Mouse (Mus musculus) heart, postnatal 0 days (tissue): ENCODE results near the gene Synj1. TPM values are rescaled to one million over a fixed set of nuclear protein-coding genes. Genes with fewer than 3 reads are reported as not detected.

ENCODE experiments used
- ATAC-seq: fragments of 200-750 bp; cut with Nextera tagmentation; 2 replicates; pipeline ENCODE4 v1.8.0; 2017; ENCODE audit warnings: low read depth, moderate number of reproducible peaks, moderate library complexity; ENCODE audit not compliant: insufficient read depth
- DNase-seq: peaks from one replicate; pipeline ENCODE4 v3.0.0-alpha.2; 2016; ENCODE audit warnings: low spot score
- H3K27ac ChIP-seq: fragments of 300-500 bp; sonication (generic); 2 replicates; pipeline ENCODE4 v1.5.1; 2014; ENCODE audit warnings: low read depth, mild to moderate bottlenecking
- H3K27me3 ChIP-seq: fragments of 300-500 bp; sonication (generic); 2 replicates; pipeline ENCODE4 v1.6.1; 2014; ENCODE audit warnings: low read length, mixed read lengths; ENCODE audit not compliant: control insufficient read depth, insufficient read depth
- H3K36me3 ChIP-seq: fragments of 300-500 bp; sonication (generic); replicated peaks from 2 replicates; pipeline ENCODE4 v1.6.1; 2014; ENCODE audit warnings: low read length, mixed read lengths; ENCODE audit not compliant: control insufficient read depth, insufficient read depth
- H3K4me1 ChIP-seq: fragments of 300-500 bp; sonication (generic); 2 replicates; pipeline ENCODE4 v1.6.1; 2014; ENCODE audit warnings: antibody characterized with exemption; ENCODE audit not compliant: control insufficient read depth, insufficient read depth
- H3K4me2 ChIP-seq: fragments of 300-500 bp; sonication (generic); 2 replicates; pipeline ENCODE4 v1.6.1; 2014; ENCODE audit warnings: low read depth, mild to moderate bottlenecking, low read length, moderate library complexity
- H3K4me3 ChIP-seq: fragments of 300-500 bp; sonication (generic); 2 replicates; pipeline ENCODE4 v1.5.1; 2014; ENCODE audit warnings: low read depth, low read length
- H3K9ac ChIP-seq: fragments of 300-500 bp; sonication (generic); replicated peaks from 2 replicates; pipeline ENCODE4 v1.6.1; 2014; ENCODE audit warnings: low read depth, low read length, mixed read lengths
- H3K9me3 ChIP-seq: fragments of 300-500 bp; sonication (generic); replicated peaks from 2 replicates; pipeline ENCODE4 v1.6.1; 2016; ENCODE audit warnings: low read length; ENCODE audit not compliant: control insufficient read depth
- CTCF ChIP-seq: IDR thresholded peaks from 2 replicates; pipeline ENCODE4 v1.5.1; 2016; ENCODE audit warnings: antibody characterized with exemption, control low read depth, low read depth
- EP300 ChIP-seq: IDR thresholded peaks from 2 replicates; pipeline ENCODE4 v1.6.1; 2016; ENCODE audit warnings: antibody characterized with exemption, low read depth
- WGBS: fragments of 180-500 bp; shearing (Covaris S2); extraction: QIAGEN DNeasy Blood & Tissue Kit; methylation state at CpG from one replicate; pipeline ENCODE4 v1.1.7; 2014; 5-methylcytosine and 5-hydroxymethylcytosine counted together
- polyA plus RNA-seq: library from polyadenylated mRNA; unstranded; fragments of >200 nt; fragmentation: Nextera tagmentation; extraction: Ambion mirVana; gene quantifications from 2 replicates; pipeline ENCODE4 v1.2.1, GENCODE M21; 2015
- total RNA-seq: library from RNA; depleted of rRNA; stranded (reverse); fragments of >200 nt; gene quantifications from 2 replicates; pipeline ENCODE4 v1.2.3, GENCODE M21; 2014; ENCODE audit warnings: low replicate concordance

Synj1 gene
- total and polyA plus RNA-seq, 2 experiments from 2014 or later: 8.5 to 11.8 TPM

DNA sequence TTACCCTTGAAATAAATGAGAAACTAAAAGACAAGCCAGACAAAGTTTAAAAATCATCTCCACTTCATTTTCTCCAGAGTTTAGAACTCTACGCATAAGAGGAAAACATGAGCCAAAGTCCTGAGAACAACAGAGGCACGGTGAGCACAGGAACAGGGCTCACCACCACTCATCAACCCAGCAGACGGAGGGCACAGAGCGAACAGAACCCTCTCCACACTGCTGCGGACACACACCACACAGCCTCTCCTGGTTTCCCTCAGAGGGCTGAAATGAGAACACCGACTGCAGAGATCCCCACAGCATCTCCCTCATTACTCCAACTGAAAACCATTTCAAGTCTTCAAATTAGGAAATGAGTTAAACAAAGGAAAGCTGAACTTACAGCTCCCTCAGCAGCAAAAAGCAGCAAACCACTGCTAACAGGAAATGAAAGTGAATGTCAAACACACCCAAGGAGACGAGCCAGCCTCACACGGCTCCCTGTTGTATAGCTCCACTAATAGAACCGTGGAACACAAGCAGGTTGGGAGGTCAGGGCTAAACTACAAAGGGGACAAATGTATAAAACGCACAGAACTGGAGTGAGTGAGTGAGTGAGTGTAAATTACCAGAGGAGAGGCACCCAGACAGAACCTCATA lies 9.9 kb upstream of the Synj1 start:
- Histone ChIP-seq H3K36me3 (peaks cover 90% of the 10 kb centered on the region), H3K9me3 (no peaks in the 10 kb centered on the region)

DNA sequence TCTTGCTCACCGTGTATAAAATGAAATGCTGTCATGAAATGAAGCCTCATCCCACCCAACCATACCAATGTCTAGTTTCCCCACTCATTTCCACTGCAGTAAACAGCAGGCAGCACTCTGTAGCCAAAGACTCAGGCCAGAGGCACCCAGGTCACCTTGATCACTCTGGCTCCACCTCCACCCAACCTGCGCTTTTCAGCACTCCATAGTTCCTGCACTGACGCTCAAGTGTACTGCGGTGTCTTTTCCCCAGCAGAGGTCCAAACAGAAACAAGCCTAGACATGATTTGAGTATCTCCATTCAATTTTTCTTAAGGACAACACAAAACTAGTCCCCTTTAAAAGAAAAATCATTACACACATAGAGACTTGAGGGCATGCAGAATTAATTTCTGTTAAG lies 8.4 kb upstream of the Synj1 start:
- H3K9ac ChIP-seq: no peak overlapping the region
- H3K36me3 ChIP-seq: peaks cover 89% of the 10 kb centered on the region
- H3K4me2 ChIP-seq: no peak overlapping the region
- H3K4me1 ChIP-seq: no peaks in the 10 kb centered on the region
- H3K9me3 ChIP-seq: no peaks in the 10 kb centered on the region
- 88% methylated on average over 4 of the region's 4 CpGs for WGBS
- no peak overlapping the region for H3K27ac ChIP-seq
- no peaks in the 10 kb centered on the region for H3K27me3 ChIP-seq
- no peak overlapping the region for H3K4me3 ChIP-seq
- ATAC-seq: no peak
- no peak for DNase-seq
- TF ChIP-seq CTCF (no peak), EP300 (no peak)

More for the DNA sequence above, 9.9 kb upstream of the Synj1 start:
- H3K4me3 ChIP-seq: no peak overlapping the region
- DNase-seq (no peak), ATAC-seq (no peak)
- no peaks in the 10 kb centered on the region for H3K27me3 ChIP-seq
- H3K4me1 ChIP-seq: no peaks in the 10 kb centered on the region
- no peak overlapping the region for H3K4me2 ChIP-seq
- H3K9ac ChIP-seq: no peak overlapping the region
- 87% methylated on average over 10 of the region's 10 CpGs for WGBS
- no peak for TF ChIP-seq EP300
- TF ChIP-seq CTCF: no peak
- no peak overlapping the region for H3K27ac ChIP-seq

DNA sequence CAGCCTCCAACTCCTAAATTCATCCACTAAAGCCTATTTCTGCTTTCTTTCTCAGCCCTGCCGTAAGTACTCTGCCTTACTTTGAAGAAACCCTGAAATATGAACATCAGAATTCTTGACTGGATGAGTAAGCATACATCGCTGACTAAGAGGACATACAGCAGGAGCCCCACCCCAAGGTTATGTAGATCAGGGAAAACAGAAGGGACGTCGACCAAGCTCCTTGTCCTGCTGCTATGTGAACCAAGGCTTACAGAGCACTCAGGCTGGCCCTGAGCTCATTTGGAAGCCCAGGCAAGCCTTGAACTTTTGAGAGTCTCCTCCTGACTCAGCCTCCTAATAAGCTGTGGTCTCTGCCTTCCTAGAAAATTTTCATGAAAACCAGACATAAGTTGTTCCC lies 4.7 kb upstream of the Synj1 start:
- no peaks in the 10 kb centered on the region for H3K4me1 ChIP-seq
- H3K9me3 ChIP-seq: no peaks in the 10 kb centered on the region
- no peak overlapping the region for H3K4me3 ChIP-seq
- H3K27me3 ChIP-seq: no peaks in the 10 kb centered on the region
- H3K4me2 ChIP-seq: no peak overlapping the region
- TF ChIP-seq EP300 (no peak), CTCF (no peak)
- DNase-seq (no peak), ATAC-seq (no peak)
- H3K9ac ChIP-seq: no peak overlapping the region
- no peak overlapping the region for H3K27ac ChIP-seq
- 77% methylated on average over 4 of the region's 4 CpGs for WGBS
- peaks cover 60% of the 10 kb centered on the region for H3K36me3 ChIP-seq

DNA sequence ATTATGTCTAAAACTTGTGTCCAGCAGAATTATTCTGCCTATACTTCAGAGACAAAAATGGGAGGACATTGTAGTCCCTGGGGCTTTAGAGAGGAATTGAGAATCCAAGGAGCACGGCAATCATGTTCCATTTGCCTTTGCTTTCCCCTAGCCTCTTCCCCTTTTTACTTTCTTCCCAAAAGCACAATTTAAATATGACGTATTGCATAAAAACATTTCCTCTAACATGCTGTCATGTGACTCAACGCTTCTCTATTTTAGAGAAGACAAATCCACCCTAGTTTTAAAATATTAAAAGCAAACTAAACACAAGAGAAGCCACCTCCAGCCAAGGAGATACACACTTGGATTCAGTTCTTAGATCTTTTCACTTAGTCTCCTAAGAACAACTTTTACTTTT lies 739 bp upstream of the Synj1 start:
- Histone ChIP-seq H3K4me3 (peak overlapping the region; percentile 91), H3K27me3 (no peaks in the 10 kb centered on the region), H3K36me3 (peaks cover 24% of the 10 kb centered on the region), H3K4me1 (peaks cover 7% of the 10 kb centered on the region; the same call in 1 of the 2 replicates), H3K27ac (peak overlapping the region; percentile 90), H3K9ac (no peak overlapping the region), H3K4me2 (peak overlapping the region; percentile 73), H3K9me3 (no peaks in the 10 kb centered on the region)
- TF ChIP-seq CTCF: no peak
- TF ChIP-seq EP300: no peak
- DNase-seq: no peak
- 26% methylated on average over 3 of the region's 3 CpGs for WGBS
- ATAC-seq: no peak

DNA sequence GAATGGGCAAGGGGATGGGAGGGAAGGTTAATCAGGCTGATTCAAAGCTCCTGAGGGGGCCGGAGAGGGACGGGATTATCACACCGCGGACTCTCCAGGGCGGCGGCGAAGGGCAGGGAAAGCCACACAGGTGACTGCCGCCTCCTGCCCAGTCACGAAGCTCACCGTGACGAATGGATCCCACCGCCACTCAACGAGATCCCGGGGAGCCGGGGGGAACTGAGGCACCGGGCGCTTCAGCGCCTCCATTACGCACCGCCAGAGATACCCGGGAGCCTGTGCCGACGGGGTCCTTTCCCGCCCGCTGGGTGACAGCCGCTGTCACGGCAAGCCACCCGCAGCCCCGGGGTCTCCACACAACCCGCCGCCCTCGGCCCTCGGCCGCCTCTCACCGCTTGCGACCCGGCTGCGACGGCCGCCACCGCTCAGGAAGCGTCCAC lies 507 bp downstream of the Synj1 start:
- peaks cover 15% of the 10 kb centered on the region for H3K36me3 ChIP-seq
- H3K9ac ChIP-seq: peak overlapping the region; percentile 89
- peak overlapping the region; percentile 90 for H3K27ac ChIP-seq
- H3K4me2 ChIP-seq: peak overlapping the region; percentile 73
- no peak for TF ChIP-seq EP300
- TF ChIP-seq CTCF: no peak
- ATAC-seq (peak; percentile 48), DNase-seq (peak; percentile 19)
- peak overlapping the region; percentile 91 for H3K4me3 ChIP-seq
- peaks cover 7% of the 10 kb centered on the region; the same call in 1 of the 2 replicates for H3K4me1 ChIP-seq
- H3K9me3 ChIP-seq: no peaks in the 10 kb centered on the region
- no peaks in the 10 kb centered on the region for H3K27me3 ChIP-seq
- 1% methylated on average over 36 of the region's 42 CpGs for WGBS
